Mouse (Mus musculus) limb, embryonic 13.5 days (tissue): ENCODE results near the gene Fbxo17. TPM values are rescaled to one million over a fixed set of nuclear protein-coding genes. Genes with fewer than 3 reads are reported as not detected.
"Not testable (repeated sequence)": the region's sequence is repeated elsewhere in the genome, so short reads cannot be mapped to it uniquely, and the experiment has no call there.

ENCODE experiments used
- ATAC-seq: fragments of 200-750 bp; cut with Nextera tagmentation; 2 replicates; pipeline ENCODE4 v1.8.0; 2017; ENCODE audit warnings: low read depth, moderate number of reproducible peaks, moderate TSS enrichment; ENCODE audit not compliant: low FRiP score
- H3K27ac ChIP-seq: fragments of 300-500 bp; sonication (generic); 2 replicates; pipeline ENCODE4 v1.5.1; 2015; ENCODE audit warnings: inconsistent platforms, mild to moderate bottlenecking, moderate library complexity
- H3K27me3 ChIP-seq: fragments of 300-500 bp; sonication (generic); 2 replicates; pipeline ENCODE4 v1.6.1; 2015; ENCODE audit warnings: mild to moderate bottlenecking, inconsistent platforms
- H3K36me3 ChIP-seq: fragments of 300-500 bp; sonication (generic); 2 replicates; pipeline ENCODE4 v1.6.1; 2015; ENCODE audit warnings: inconsistent platforms, mild to moderate bottlenecking, moderate library complexity
- H3K4me1 ChIP-seq: fragments of 300-500 bp; sonication (generic); 2 replicates; pipeline ENCODE4 v1.6.1; 2015; ENCODE audit warnings: inconsistent platforms
- H3K4me2 ChIP-seq: fragments of 300-500 bp; sonication (generic); replicated peaks from 2 replicates; pipeline ENCODE4 v1.6.1; 2015; ENCODE audit warnings: inconsistent platforms, mild to moderate bottlenecking, moderate library complexity
- H3K4me3 ChIP-seq: fragments of 300-500 bp; sonication (generic); 2 replicates; pipeline ENCODE4 v1.5.1; 2015; ENCODE audit warnings: moderate library complexity, mild to moderate bottlenecking, inconsistent platforms
- H3K9ac ChIP-seq: fragments of 300-500 bp; sonication (generic); 2 replicates; pipeline ENCODE4 v1.6.1; 2015; ENCODE audit warnings: mild to moderate bottlenecking, inconsistent platforms
- H3K9me3 ChIP-seq: fragments of 300-500 bp; sonication (generic); 2 replicates; pipeline ENCODE4 v1.6.1; 2016; ENCODE audit warnings: inconsistent platforms
- WGBS: fragments of 180-500 bp; shearing (Covaris S2); methylation state at CpG from one replicate; pipeline ENCODE4 v1.1.7; 2015; 5-methylcytosine and 5-hydroxymethylcytosine counted together
- polyA plus RNA-seq: library from polyadenylated mRNA; unstranded; fragments of >200 nt; fragmentation: Nextera tagmentation; extraction: Ambion mirVana; gene quantifications from 2 replicates; pipeline ENCODE4 v1.2.1, GENCODE M21; 2015

The Fbxo17 gene
- 31.8 and 33.9 TPM in 2 replicates for polyA plus RNA-seq

GRCm38 (mm10) chr7:28716590-28717281 lies at the start of gene Fbxo17:
Gene Fbxo17 (plus strand): TSS chr7:28716804.
- peak; percentile 82 for ATAC-seq
- Histone ChIP-seq H3K27me3 (no peaks in the 10 kb centered on the region), H3K36me3 (no peaks in the 10 kb centered on the region), H3K4me1 (peaks cover 37% of the 10 kb centered on the region), H3K9ac (peak within 1 kb of the TSS; percentile 84), H3K9me3 (no peaks in the 10 kb centered on the region), H3K4me3 (peak within 1 kb of the TSS; percentile 59), H3K4me2 (peak within 1 kb of the TSS; percentile 71), H3K27ac (peak within 1 kb of the TSS; percentile 79)
- WGBS = 3% methylated on average over 36 of the region's 36 CpGs

DNA sequence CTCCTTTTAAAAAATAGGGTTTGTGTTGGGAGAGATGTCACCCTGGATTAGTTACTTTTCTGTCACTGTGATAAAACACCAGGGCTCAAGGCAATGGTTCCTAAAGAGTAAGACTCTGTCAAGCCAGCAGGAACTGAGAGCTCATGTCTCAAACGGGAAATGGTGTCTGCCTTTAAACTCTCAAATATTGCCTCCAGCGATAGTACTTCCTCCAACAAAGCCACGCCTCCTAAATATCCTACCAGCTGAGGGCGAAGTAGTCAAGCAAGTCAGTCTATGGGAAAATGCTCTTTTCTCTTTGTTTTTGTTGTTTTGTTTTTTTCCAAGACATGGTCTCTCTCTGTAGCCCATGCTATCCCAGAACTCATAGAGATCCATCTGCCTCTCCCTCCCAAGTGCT lies 45.4 kb upstream of the Fbxo17 start:
- Histone ChIP-seq H3K4me2 (no peak overlapping the region), H3K4me3 (no peak overlapping the region), H3K27me3 (no peaks in the 10 kb centered on the region), H3K36me3 (no peaks in the 10 kb centered on the region), H3K9ac (no peak overlapping the region), H3K27ac (no peak overlapping the region), H3K9me3 (no peaks in the 10 kb centered on the region), H3K4me1 (peaks cover 2% of the 10 kb centered on the region; the same call in 1 of the 2 replicates)
- WGBS = 45% methylated on average over 4 of the region's 4 CpGs
- no peak for ATAC-seq

DNA sequence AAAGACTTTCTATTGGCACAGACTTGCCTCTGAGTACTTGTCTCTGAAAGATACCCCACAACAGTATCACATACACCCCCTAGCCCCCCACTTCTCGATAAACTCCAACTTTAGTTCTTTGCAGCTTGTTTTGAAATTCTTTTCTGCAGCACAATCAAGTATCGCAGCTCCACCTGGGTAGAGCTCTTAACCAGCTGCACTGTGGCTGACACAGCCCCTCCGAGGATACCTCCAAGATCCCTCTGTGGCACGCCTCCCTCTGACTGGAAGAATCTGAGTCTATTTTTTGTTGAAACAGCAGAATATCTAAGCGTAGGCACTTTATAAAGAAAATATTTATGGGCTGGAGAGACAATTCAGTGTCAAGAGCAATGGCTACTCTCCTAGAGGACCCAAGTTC lies 44.3 kb upstream of the Fbxo17 start:
- ATAC-seq = no peak
- Histone ChIP-seq H3K4me3 (no peak overlapping the region), H3K9me3 (no peaks in the 10 kb centered on the region), H3K4me1 (no peaks in the 10 kb centered on the region), H3K36me3 (no peaks in the 10 kb centered on the region), H3K9ac (no peak overlapping the region), H3K27ac (no peak overlapping the region), H3K4me2 (no peak overlapping the region), H3K27me3 (no peaks in the 10 kb centered on the region)
- WGBS = 86% methylated on average over 5 of the region's 5 CpGs

- not testable (repeated sequence) for H3K4me3 ChIP-seq, H3K27ac ChIP-seq, ATAC-seq, H3K4me2 ChIP-seq, H3K9me3 ChIP-seq, H3K9ac ChIP-seq, H3K27me3 ChIP-seq, H3K4me1 ChIP-seq, H3K36me3 ChIP-seq
- 64% methylated on average over 5 of the region's 5 CpGs for WGBS
Observed at GRCm38 (mm10) chr7:28672786-28673185, 43.8 kb upstream of the Fbxo17 start.

DNA sequence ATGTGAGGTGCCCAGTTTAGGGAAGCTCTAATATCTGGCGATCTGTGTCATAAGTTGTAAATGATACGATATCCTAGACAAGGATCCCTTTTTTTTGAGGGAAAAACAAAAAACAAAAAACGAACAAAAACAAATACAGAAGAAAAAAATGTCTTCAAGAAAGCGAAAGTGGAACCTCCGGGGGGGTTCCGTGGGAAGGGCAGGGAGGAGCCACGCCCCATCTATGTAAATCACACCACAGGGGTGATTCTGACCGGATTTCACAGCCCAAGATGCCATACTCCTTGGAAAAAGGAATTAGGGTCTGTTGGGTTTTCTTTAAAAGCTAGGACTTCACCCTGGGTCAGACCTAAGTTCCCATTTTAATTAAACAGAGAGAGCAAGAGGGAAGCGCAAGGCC lies 41.6 kb upstream of the Fbxo17 start:
- WGBS = 76% methylated on average over 9 of the region's 9 CpGs

GRCm38 (mm10) chr7:28675746-28676145 lies 40.9 kb upstream of the Fbxo17 start:
- 43% methylated on average over 11 of the region's 11 CpGs for WGBS
- H3K36me3 ChIP-seq = no peaks in the 10 kb centered on the region

More for the DNA sequence above, 41.6 kb upstream of the Fbxo17 start:
- Histone ChIP-seq H3K4me1 (no peaks in the 10 kb centered on the region), H3K27me3 (no peaks in the 10 kb centered on the region), H3K36me3 (no peaks in the 10 kb centered on the region), H3K4me2 (no peak overlapping the region), H3K27ac (no peak overlapping the region), H3K4me3 (no peak overlapping the region), H3K9me3 (no peaks in the 10 kb centered on the region), H3K9ac (no peak overlapping the region)
- ATAC-seq = no peak

DNA sequence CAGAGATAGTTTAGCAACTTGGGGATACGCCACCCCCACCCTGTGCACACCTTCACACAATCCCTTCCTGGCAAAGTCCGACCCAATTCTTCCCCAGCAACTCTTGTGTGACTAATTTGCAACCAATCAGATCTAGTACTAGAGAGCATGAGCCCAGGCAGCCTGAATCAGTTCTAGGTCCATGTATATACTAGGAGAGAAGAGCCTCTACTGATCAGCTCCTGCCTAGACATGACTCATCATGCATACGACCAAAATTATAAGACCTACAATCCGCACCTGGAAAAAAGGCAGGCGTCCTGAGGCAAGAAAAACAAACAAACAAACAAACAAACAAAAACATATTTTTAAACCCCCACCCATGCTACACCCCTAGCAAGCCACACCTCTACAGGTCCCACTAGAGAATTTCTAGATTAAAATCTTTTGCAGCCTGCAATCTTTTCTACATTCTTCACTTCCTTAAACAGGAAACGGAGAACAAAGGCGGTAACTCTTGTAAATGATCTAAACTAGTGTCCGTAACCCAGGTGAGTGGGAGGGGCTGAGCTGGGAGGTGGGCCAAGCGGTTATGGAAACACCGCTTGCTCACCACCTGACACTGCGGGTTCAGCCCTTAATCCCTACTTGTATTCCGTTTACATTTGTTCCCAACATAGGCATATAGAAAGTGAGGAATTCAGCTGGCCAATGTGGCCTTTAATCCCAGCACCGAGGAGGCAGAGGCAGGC lies 39.6 kb upstream of the Fbxo17 start:
- Histone ChIP-seq H3K9ac (no peak overlapping the region), H3K36me3 (no peaks in the 10 kb centered on the region), H3K4me3 (no peak overlapping the region), H3K4me2 (no peak overlapping the region), H3K27ac (no peak overlapping the region), H3K27me3 (no peaks in the 10 kb centered on the region), H3K9me3 (no peaks in the 10 kb centered on the region), H3K4me1 (no peaks in the 10 kb centered on the region)
- no peak for ATAC-seq
- WGBS = 85% methylated on average over 13 of the region's 13 CpGs

More at GRCm38 (mm10) chr7:28675746-28676145, 40.9 kb upstream of the Fbxo17 start:
- no peak overlapping the region for H3K4me3 ChIP-seq
- no peak overlapping the region for H3K27ac ChIP-seq
- no peak for ATAC-seq
- H3K4me2 ChIP-seq = no peak overlapping the region
- H3K4me1 ChIP-seq = no peaks in the 10 kb centered on the region
- no peaks in the 10 kb centered on the region for H3K9me3 ChIP-seq
- H3K27me3 ChIP-seq = no peaks in the 10 kb centered on the region
- no peak overlapping the region for H3K9ac ChIP-seq

- no peak overlapping the region for H3K4me2 ChIP-seq
- no peak overlapping the region for H3K27ac ChIP-seq
- H3K9ac ChIP-seq = no peak overlapping the region
- H3K4me3 ChIP-seq = no peak overlapping the region
- no peaks in the 10 kb centered on the region for H3K27me3 ChIP-seq
- ATAC-seq = no peak
- WGBS = 89% methylated on average over 8 of the region's 8 CpGs
- H3K36me3 ChIP-seq = no peaks in the 10 kb centered on the region
- no peaks in the 10 kb centered on the region for H3K4me1 ChIP-seq
- no peaks in the 10 kb centered on the region for H3K9me3 ChIP-seq
Observed at GRCm38 (mm10) chr7:28677624-28678023, 39.0 kb upstream of the Fbxo17 start.

DNA sequence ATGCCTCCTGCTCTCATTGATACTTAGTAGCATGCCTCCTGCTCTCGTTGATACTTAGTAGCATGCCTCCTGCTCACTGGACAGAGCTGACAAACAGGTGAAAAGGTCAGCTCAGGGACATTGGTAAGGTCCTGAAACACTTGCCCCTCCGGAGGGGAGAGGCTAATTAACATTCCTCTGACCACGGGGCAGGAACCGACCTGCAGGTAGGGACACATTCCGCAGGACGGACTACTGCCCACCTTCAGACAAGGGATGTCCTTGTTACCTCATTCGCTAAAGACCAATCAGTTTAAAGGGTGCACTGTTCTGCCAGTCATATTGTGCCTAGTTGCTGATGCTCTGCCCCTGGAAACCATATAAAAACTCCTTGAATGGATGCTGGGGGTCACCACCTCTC lies 25.5 kb upstream of the Fbxo17 start:
- 62% methylated on average over 7 of the region's 7 CpGs for whole genome bisulfite sequencing
- no peak overlapping the region for H3K4me2 ChIP-seq
- ATAC-seq = no peak
- no peak overlapping the region for H3K27ac ChIP-seq
- H3K27me3 ChIP-seq = peaks cover 10% of the 10 kb centered on the region
- H3K4me1 ChIP-seq = peaks cover 20% of the 10 kb centered on the region
- peaks cover 4% of the 10 kb centered on the region; the same call in 1 of the 2 replicates for H3K9me3 ChIP-seq
- no peak overlapping the region for H3K4me3 ChIP-seq
- no peak overlapping the region for H3K9ac ChIP-seq
- no peaks in the 10 kb centered on the region for H3K36me3 ChIP-seq

DNA sequence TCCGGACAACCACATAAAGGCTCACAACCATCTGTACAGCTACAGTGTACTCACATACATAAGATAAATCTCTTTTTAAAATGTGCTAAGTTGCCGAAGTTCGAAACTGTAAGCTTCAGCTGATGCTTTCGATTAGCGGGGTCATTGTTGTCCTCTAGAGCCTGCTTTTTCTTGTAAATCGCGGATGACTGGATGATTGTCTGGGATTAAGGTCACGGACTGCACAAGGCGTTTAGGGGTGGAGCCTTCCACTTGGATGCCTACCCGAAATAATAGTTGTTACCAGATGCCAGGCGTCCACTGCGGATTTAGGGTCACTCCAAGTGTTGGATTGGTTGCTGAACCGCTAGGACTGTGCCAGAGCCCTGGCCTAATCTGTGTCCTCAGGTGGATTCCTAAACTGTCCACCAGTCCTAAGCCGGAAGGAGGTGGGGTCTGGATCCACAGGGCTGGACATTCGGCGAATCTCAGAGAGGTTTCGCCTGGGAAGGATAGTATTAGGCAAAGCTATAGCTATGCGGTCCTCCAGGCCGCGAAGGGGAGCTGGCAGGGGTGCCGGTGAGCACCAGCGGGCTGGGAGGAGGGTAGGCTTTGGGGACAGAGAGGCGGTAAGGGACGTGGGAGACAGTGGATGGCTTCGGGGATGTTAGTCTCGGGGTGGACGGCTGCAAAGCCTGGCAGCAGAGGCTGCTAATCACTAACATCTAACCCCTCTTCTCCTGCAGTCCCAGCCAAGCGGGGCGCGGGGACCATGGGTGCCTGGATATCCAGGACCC lies 23.9 kb upstream of the Fbxo17 start, which contains the start of gene Fbxo27:
Gene Fbxo27, plus strand, starts transcription at position 305 of the 776 bp plus-strand sequence.
- H3K4me1 ChIP-seq = peaks cover 20% of the 10 kb centered on the region
- H3K9ac ChIP-seq = peak within 1 kb of the TSS; percentile 73
- H3K27ac ChIP-seq = no peak within 1 kb of the TSS
- WGBS = 34% methylated on average over 30 of the region's 30 CpGs
- peaks cover 4% of the 10 kb centered on the region; the same call in 1 of the 2 replicates for H3K9me3 ChIP-seq
- H3K4me3 ChIP-seq = peak within 1 kb of the TSS; percentile 61
- H3K4me2 ChIP-seq = peak within 1 kb of the TSS; percentile 91
- no peaks in the 10 kb centered on the region for H3K36me3 ChIP-seq
- H3K27me3 ChIP-seq = peaks cover 10% of the 10 kb centered on the region
- ATAC-seq = peak; percentile 45

- peak; percentile 75 for ATAC-seq
- Histone ChIP-seq H3K36me3 (no peaks in the 10 kb centered on the region), H3K27ac (no peak overlapping the region), H3K9me3 (peaks cover 4% of the 10 kb centered on the region; the same call in 1 of the 2 replicates), H3K4me3 (peak overlapping the region; percentile 61), H3K27me3 (peaks cover 10% of the 10 kb centered on the region), H3K4me2 (peak overlapping the region; percentile 91), H3K9ac (peak overlapping the region; percentile 73), H3K4me1 (peaks cover 20% of the 10 kb centered on the region)
- WGBS = 2% methylated on average over 38 of the region's 38 CpGs
Observed at GRCm38 (mm10) chr7:28693321-28693966, 23.2 kb upstream of the Fbxo17 start.
